Mouse (Mus musculus): ENCODE data around the gene Dnajc11.
A peak's percentile ranks its signal among the peaks of the same experiment; 100 is the strongest.

Dnajc11 gene

DNA sequence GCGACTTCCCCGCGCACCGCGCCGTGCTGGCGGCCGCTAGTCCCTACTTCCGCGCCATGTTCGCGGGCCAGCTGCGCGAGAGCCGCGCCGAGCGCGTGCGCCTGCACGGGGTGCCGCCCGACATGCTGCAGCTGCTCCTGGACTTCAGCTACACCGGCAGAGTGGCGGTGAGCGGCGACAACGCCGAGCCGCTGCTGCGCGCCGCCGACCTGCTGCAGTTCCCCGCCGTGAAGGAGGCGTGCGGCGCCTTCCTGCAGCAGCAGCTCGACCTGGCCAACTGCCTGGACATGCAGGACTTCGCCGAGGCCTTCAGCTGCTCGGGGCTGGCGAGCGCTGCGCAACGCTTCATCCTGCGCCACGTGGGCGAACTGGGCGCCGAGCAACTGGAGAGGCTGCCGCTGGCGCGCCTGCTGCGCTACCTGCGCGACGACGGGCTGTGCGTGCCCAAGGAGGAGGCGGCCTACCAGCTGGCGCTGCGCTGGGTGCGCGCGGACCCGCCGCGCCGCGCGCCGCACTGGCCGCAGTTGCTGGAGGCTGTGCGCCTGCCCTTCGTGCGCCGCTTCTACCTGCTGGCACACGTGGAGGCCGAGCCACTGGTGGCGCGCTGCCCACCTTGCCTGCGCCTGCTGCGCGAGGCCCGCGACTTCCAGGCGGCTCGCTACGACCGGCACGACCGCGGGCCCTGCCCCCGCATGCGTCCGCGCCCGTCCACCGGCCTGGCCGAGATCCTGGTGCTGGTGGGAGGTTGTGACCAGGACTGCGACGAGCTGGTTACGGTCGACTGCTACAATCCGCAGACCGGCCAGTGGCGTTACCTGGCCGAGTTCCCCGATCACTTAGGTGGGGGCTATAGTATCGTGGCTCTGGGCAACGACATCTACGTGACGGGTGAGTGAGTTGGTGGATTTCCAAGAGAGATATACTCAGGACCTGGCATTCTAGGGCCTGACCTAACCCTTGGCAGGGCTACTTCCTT lies 75.9 kb downstream of the Dnajc11 start:
- DNase-seq (ENCODE audit: low read depth, low spot score), result no peak

DNA sequence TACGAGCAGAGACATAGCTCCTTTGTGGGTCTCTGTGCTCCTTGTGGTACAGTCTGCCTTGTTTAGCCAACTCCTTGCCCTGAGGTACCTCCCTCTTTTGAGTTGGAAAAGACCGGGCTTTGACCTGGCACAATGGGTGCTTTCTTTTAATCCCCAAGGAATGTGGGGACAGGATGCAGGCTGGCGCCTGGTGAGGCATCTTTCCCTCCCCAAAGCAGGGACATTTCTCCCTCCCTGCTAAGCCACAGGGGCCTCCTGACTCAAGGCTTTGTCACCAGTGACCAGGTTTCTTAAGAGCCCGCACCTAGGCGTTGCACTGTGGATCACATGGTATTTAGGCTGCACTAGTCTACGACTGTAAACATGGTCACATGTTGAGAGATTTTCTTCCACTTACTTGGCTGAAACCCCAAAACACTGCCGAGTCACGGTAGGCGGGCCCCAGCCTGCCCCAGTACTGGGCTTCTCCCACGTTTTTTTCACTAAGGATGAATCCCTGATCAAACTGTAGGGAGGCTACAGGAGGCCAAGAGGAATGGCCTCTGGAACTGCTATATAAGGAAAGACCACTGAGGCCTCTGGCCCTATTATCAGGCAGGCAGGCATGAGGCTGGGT lies 76.7 kb downstream of the Dnajc11 start:
- DNase-seq (ENCODE audit: low read depth, low spot score), result no peak

- DNase-seq (ENCODE audit: low read depth, low spot score), result no peak
These were observed 77.2 kb downstream of the Dnajc11 start for GRCm38 (mm10) chr4:152010707-152011134.

DNA sequence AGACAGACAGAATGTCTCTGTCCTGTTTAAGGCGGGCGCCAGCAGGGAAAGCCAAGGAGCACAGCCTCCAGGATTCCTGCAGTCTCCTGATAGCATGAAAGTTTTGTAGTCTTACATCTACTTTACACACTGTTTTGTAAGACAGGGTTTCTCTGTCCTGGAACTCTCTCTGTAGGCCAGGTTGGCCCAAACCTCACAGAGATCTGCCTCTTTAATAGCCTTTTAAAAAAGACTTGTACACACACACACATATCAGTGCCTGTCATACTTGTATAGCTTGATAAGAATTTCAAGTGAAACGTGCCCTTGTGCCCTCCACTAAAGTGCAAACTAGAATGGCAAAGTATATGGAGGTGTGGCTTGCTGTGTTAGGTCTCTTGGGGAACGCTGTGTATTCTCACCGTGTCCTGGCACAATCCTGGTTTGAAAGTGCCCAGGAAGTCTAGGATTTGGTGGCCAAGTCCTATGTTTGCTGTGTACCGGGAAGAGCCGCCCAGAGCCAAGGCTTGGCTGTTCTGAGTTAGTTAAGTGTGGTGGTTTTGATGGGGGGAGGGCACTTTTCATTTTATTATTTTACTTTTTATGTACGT lies 77.8 kb downstream of the Dnajc11 start:
- DNase-seq (ENCODE audit: low read depth, low spot score), result no peak

DNA sequence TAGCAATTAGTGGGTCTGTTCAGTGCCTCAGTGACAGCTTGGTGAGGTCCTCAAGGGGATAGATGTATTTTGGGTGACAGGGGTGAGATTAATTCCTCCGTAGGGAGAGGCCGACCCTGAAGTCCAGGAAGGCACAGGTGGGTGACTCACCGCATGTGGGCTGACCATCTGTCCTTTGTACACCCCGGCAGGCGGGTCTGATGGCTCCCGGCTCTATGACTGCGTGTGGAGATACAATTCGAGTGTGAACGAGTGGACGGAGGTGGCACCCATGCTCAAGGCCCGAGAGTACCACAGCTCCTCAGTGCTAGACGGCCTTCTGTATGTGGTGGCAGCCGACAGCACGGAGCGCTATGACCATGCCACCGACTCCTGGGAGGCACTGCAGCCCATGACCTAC lies 78.6 kb downstream of the Dnajc11 start:
- DNase-seq (ENCODE audit: low read depth, low spot score), result no peak

DNA sequence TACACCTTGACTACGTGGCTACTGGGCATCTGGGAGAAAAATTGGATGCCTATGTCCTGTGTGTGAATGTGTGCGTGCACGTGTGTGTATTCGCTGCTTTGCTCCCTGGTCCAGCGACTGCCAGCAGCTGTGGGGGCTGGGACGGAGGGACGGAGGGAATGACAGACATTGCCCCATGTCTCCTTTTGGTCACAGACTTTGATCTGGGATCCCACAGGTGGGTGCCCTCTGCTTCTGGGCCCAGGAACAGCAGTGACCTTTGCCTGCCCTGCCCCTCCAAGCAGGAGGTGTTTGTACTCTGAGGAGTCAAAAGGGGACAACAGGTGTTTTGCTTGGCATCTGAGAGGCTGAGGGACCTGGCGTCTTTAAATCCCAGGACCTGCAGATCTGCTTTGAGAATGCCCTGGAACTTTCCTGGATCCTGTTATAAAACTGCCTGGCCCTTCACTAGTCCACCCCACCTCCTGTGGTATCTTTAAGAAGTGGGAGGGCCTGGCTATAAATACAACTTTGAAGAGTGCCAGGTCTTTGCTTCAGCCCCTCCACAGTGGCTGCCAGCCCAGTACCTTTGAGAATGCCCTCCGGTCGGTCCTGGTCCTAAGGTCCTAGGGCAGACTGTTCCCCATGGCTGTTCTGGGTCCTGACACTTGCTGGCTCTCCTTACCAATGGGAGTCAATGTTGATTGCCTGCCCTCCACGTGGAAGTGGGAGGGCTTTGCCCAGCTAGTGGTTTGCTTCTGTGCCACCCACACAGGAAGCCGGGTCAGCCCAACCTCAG lies 79.7 kb downstream of the Dnajc11 start:
- no peak for DNase-seq (ENCODE audit: low read depth, low spot score)

DNA sequence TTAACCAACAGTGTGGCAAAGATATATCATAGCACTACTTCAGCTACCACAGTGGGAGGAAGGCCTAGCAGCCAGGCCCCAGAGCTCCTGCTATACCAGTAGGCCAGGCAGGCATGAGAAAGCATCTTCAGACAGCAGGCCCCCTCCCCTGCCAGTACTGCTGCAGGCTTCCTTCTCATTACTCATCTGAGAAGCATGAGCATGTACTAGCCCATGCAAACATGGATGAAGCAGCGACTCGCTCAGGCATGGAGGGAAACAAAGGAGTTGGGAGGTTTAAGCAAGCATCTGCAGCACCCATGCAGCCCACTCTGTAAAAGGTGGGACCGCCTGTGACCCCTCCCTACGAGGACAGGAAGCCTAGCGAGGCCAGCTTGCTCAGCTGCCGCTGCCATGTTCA lies 85.6 kb downstream of the Dnajc11 start:
- DNase-seq (ENCODE audit: low read depth, low spot score), result no peak

DNA sequence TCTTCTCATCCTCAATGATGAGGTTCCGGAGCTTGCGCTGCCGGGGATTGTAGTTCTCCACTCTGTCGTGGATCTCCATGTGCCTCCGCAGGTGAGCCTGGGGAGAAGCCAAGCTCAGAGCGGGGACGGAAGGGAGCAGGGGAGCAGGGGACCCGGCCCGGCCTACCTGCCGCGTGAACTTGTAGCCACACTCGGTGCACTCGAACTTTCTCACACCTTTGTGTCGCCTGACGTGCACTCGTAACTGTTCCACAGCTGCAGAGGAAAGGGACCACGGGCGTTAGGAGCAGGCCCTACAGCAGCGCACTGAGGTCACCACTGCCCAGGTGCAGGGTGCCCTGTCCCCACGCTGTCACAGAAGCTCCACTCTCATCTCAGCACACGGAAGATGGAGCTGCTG lies 86.5 kb downstream of the Dnajc11 start:
- DNase-seq (ENCODE audit: low read depth, low spot score), result no peak

GRCm38 (mm10) chr4:152021568-152022097 lies 88.1 kb downstream of the Dnajc11 start:
- DNase-seq (ENCODE audit: low read depth, low spot score), result no peak

GRCm38 (mm10) chr4:152022506-152022905 lies 89.0 kb downstream of the Dnajc11 start:
- DNase-seq (ENCODE audit: low read depth, low spot score), result no peak

DNA sequence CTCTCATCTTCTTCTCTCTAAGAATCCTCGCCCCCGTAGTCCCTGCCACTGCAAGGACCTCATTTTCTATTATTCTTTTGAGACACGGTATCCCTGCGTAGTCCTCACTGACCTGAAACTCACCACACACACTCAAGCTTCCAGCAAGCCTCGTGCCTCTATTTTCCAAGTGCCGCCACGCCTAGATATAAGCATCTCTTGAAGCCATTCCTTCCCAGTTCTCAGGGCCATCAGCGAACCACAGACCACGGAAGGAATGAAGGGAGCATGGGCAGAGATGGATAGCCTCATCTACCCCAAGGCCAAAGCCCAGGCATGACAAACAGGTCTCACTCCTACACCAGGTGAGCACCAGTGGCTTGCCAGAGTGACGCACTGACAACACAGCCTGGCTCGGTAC lies 91.0 kb downstream of the Dnajc11 start:
- DNase-seq (ENCODE audit: low read depth, low spot score), result no peak

DNA sequence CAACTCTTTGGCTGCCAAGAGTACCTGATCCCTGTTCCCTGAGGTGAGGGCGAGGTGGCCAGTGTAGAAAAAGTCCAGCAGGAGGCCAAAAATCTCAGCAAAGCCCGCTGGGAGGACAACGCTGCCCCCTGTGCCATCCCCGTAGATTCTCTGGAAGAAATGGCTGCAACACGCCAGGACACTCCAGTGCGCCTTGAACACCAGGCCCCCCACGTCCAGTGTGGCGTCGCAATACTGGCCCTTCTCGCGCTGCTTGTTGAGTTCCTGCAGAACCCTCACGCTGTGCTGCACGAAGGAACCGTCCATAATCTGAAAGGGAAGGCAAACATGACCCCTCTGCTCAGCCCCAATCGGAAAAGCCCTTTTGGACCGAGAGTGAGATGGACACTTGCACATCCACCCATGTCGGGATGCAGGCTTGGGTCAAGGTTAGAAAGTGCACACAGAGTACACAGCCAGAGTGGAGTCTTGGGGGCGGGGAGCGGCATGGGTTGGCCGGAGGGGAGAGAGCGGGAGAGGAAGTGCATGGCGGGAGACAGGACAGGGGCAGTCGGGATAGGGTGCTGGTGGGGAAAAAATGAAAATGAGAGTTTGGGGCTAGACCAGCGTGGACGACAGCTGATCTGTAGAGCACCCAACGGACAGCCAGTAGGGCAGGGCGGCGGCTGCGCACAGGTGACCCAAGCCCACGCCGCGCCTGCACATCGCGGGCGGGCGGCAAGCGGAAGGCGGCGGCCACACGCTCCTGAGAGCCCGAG lies 93.4 kb downstream of the Dnajc11 start:
- no peak for DNase-seq (ENCODE audit: low read depth, low spot score)

GRCm38 (mm10) chr4:152027524-152027923 lies 94.0 kb downstream of the Dnajc11 start, which contains the start of gene Zbtb48:
Gene Zbtb48 (minus strand): TSS chr4:152027671.
- peak; percentile 96 for DNase-seq (ENCODE audit: low read depth, low spot score)

GRCm38 (mm10) chr4:152028456-152028855 lies 95.0 kb downstream of the Dnajc11 start:
- DNase-seq (ENCODE audit: low read depth, low spot score), result no peak

DNA sequence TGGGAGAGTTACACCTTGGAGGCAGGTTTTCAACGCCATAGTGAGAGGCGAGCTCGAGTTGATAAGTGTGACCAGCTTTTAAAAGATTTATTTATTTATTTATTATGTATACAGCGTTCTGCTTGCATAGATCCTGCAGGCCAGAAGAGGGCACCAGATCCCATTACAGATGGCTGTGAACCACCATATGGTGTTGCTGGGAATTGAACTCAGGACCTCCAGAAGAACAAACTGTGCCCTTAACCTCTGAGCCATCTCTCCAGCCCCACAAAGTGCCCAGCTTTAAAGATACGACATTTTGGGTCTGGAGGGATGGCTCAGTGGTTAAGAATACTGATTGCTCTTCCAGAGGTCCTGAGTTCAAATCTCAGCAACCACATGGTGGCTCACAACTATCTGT lies 95.6 kb downstream of the Dnajc11 start:
- no peak for DNase-seq (ENCODE audit: low read depth, low spot score)

GRCm38 (mm10) chr4:152029997-152030396 lies 96.5 kb downstream of the Dnajc11 start:
- DNase-seq (ENCODE audit: low read depth, low spot score), result no peak

Data from retina, postnatal 7 days (tissue).